Mouse (Mus musculus): ENCODE results near the gene Rasa3. TPM values are rescaled to one million over a fixed set of nuclear protein-coding genes. Genes with fewer than 3 reads are reported as not detected.

Rasa3 gene
- 10 to 100 TPM; 41.5 to 43.1 TPM for total RNA-seq (2021)
- long read RNA-seq, experiment 1, full-length matches to known transcripts: 33 of 42 reads
- long read RNA-seq, experiment 1, partial matches to known transcripts: 4 of 42 reads
- long read RNA-seq, experiment 1, other reads (novel, unspliced or antisense): 5 of 42 reads
- long read RNA-seq, experiment 2, full-length matches to known transcripts: 25 of 45 reads
- long read RNA-seq, experiment 2, partial matches to known transcripts: 12 of 45 reads
- long read RNA-seq, experiment 2, other reads (novel, unspliced or antisense): 8 of 45 reads

DNA sequence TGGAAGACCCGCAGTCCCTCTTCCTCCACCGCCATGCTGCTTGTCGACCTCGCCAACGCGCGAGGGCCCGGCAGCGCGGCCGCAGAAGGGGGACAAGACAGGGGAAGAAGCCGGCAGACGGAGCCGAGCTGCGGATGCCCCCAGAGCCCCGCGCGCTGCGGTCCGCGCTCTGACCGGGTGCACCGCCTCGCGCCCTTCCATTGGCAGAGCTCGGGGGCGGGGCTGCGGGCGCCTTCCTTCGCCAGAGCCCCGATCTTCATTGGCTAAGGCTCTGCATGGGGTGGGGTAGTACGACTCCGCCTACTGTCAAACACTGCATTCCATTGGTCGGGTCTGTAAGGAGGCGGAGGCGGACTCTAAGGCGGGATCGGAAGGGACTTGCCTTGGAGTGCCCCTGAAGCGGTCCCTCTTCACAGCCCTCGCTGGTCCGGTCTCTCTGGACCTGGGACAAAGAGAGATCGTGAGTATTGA, at the start of gene Rasa3:
Gene Rasa3 (minus strand): TSS at position 191 of the 471 bp plus-strand sequence.
- DNase-seq (ENCODE audit: low spot score in 2 of 2): peak; percentile 89 to 94

DNA sequence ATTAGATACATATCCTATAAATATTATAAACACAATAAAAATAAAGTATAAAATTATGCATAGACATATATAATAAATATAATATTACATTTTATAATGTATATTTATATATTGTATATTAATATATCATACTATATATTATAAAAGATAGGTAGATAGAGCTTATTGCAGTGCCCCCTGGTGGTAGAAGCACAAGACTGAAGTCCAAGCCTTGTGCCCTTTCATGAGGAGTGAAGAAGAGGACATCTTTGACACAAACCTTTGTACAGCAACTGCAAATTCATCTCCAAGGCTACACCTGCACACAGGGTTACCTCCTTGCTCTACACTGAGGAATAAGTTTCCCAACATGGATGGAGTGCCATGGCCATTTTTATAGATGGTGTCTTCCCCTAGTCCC, 48.3 kb upstream of the Rasa3 start:
- peak; percentile 30 to 48 for DNase-seq (ENCODE audit: low spot score in 2 of 2)

DNA sequence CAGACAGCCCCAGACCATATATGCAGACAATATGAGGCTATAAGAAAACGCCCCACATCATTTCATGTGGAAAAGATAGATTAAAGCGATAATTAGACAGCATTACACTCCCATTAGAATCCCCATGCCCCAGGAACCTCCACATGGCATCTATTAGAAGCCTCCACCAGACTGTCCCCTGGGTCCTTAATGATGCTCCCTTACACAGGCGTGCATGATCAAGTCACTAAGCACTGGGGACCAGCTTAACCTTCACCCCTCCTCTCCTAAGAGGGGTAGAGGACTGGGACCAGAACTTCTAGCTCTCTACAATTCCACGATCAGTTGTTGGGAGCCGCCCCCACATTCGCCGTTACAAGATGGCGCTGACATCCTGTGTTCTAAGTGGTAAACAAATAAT, 41.6 kb upstream of the Rasa3 start:
- no peak for DNase-seq (ENCODE audit: low spot score in 2 of 2)

DNA sequence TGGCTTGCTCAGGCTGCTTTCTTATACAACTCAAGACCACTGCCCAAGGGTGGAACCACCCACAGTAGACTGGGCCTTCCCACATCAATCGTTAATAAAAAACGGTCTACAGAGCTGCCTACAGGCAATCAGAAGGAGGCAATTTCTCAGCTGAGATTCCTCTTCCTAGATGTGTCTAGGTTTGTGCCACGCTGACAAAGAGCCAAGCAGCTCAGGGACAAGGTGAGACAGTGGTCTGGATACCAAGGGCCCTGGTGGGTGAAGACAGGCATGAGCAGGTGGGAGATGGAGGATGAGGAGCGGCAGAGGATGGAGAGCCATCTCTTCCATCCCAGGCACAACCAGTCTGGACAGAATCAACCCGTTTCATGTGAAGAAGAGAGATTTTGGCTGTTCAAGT, 31.1 kb upstream of the Rasa3 start:
- no peak for DNase-seq (ENCODE audit: low spot score in 2 of 2)

DNA sequence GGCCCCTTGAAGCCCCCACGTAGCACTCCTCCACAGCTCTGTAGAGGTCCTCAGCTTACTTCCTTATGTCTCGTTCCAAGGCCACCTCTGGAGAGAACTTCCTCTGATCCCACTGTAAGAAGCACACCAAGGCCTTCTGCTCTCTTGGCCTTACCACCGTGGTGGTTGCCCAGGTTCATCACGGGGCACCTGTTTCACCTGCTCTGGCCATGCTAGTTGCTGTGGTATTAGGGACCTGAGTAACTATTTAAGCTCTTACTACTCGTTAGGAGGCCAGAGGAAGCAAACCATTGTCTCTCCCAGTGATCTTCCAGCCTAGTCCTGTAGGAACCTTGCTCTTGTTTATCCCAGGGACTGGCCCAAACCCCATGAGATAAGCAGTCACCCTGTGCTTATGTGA, 29.5 kb upstream of the Rasa3 start:
- no peak for DNase-seq (ENCODE audit: low spot score in 2 of 2)

DNA sequence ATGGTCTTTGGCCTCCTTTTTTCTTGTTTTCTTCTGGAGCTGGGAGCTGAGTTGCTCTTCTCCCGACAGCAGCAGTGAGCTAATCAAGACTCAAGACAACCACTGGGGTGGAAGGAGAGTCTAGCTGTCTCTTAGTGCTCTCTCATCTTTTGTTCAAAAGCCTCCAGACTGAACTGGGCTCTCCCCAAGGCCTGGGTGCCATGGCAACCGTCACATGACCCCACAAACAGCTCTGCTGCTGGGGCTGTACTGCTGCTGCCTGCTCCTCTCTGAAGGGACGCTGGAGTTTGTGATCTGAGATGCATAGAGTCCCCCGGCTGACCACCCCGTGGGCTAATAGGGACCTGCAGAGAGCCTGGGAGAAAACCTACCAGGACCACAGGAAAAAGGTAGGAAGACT, 28.3 kb upstream of the Rasa3 start, which contains the start of gene Cfap97d2:
Gene Cfap97d2 (plus strand): TSS at position 222 of the 400 bp plus-strand sequence.
- DNase-seq (ENCODE audit: low spot score in 2 of 2): peak in 1 of 2 experiments; percentile 34

DNA sequence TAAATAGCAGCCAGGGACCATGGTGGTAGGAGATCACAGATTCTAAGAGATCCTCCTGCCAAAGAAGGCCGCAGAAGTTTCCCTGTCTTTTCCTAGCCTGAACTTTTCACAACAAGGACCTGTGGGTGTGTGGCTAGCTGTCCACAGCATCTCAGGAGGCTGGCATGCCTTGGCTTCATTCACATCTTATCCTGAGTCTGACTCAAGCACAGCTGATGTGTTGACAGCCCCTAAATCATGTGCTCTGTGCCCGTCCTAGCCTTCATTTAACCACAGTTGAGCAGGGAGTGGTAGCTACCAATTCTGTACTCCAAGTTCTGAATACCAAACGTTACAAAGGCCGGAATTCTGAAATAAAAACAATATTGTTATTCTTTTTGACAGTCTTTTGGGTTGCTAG, 26.9 kb upstream of the Rasa3 start:
- DNase-seq (ENCODE audit: low spot score in 2 of 2): no peak

DNA sequence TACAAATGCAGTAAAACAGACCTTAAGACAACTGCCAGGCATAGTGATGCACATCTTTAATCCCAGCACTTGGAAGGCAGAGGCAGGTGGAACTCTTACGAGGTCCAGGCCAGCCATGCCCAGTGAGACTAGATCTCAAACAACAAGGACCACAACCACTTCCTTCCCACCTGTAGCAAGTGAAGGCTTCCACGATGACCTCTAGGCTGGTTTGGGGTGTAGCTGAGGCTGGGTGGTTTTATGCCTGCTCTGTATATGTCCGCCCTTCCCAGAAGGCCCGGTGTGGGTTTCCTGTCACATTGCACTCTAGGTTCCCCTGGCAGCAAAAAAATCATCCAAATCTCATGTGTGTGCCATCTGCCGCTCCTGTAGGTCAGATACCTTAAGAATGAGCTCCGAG, 26.4 kb upstream of the Rasa3 start:
- DNase-seq (ENCODE audit: low spot score in 2 of 2): no peak

DNA sequence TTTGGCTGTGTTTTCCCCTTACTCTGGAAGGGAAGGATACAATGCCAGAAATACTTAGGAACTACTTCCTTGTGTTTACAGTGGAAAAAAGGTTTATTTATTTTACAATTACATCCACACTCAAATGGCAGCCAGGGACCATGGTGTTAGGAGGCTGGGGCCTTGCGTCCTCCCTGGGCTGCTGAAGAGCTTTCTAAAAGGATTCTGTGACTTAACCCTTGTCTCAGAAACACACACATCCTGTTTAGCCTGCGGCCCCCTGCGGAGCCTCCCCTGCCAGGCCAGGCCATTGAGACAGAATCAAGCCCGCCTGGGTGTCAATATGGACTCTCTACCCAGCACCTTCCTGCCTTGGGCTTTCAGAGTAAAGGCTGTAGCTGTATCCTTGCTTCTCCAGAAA, 25.4 kb upstream of the Rasa3 start:
- no peak for DNase-seq (ENCODE audit: low spot score in 2 of 2)

DNA sequence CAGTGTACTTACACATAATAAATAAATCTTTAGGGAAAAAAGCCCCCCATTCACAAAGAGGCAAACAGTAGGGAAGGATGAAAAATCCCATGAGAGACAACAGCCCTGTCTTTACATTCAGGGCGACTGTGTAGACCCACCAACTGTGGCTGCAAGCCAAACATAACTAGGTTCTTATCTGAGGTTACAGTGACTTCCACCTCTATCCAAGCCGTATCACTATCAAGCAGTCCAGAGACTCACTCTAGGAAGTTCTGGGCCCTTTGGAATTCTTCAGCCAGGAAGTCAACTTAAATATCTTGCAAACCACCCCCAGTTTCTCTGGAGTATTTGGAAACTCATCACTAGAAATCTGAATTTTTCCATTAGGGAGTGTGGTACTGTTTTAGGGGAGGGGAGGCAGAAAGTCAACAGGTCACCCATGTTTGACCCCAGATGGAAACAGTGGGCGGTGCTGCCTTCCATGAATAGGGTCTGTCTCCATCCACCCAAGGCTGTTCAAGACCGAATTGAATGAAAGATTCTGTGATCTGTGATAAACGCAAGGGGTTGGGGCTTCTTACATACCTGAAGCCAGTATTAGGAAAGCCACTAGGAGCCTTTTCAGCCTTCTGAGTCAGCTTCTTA, 22.0 kb upstream of the Rasa3 start:
- no peak for DNase-seq (ENCODE audit: low spot score in 2 of 2)

DNA sequence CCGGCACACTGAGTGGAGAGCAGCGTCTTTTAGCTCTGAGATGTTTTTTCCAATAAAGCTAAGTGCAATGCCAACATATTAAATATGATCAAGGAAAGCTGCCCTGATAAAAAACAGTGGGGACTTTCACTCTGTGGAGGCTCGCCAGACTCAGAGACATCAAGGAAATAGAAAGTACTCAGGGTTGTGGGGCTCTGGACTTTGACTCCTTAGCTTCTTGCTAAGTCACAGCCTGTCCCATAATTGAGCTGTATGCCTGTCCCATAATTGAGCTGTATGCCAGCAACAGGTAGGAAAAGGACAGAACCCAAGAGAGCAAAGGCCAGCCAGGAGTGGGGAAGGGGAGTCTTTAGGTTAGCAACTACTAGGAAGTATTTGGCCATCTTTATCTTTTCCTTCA, 20.9 kb upstream of the Rasa3 start:
- no peak for DNase-seq (ENCODE audit: low spot score in 2 of 2)

DNA sequence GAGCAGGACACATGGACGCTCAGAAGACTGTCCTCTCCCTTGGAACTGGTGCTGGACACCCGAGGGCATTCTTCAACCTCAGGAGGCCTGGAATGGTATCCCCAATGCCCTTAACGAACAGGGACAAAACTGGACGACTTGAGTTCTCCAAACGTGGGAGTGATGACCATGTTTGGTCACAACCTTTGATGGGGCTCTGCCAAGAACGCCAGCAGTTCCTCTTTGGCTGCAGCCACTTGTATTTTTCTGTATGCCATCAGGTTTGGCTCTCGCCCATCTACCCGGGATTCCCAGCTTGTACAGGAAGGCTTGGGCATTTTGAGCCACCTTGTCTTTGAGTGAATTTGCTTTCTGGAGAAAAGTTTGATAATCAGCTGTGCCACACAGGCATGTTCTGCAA, 20.3 kb upstream of the Rasa3 start:
- no peak for DNase-seq (ENCODE audit: low spot score in 2 of 2)

DNA sequence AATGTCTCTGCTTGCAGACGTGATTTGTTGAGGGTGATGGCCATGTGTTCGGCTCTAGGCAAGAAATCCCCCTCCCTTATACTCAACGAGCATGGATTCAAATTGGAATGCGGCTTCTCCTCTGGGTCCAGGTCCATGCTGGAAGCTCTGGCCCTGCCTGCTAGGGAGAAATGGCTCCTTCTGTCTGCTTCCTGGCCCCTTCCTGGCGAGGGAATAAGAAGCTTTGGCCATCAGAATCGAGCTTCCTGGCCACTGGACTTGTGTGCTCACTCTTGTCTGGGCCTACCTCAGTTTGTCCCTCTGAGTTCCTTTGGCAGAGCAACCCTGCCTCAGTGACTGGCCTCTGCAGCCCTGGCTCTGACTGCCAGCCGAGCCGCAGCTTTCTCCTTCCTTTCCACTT, 19.8 kb upstream of the Rasa3 start:
- no peak for DNase-seq (ENCODE audit: low spot score in 2 of 2)

DNA sequence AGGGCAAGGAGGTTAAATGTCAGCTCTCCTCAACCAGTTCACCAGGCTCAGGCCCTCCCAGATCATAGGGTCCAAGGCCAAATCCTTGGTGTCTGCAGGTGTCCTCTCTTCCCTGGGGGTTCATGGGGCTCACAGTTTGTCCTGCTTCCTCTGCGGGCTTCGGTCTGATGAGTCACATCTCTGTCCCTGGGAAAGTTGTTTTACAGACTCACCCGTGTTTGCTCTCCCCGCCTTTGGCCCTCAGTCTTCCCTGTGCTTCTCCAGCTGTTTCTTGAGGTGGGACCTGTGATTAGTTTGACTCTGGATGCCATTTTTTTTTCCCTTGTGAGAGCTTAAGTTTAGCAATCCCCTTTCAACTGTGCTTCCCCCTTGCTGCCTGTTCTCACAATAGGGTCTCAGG, 18.8 kb upstream of the Rasa3 start:
- DNase-seq (ENCODE audit: low spot score in 2 of 2): no peak

DNA sequence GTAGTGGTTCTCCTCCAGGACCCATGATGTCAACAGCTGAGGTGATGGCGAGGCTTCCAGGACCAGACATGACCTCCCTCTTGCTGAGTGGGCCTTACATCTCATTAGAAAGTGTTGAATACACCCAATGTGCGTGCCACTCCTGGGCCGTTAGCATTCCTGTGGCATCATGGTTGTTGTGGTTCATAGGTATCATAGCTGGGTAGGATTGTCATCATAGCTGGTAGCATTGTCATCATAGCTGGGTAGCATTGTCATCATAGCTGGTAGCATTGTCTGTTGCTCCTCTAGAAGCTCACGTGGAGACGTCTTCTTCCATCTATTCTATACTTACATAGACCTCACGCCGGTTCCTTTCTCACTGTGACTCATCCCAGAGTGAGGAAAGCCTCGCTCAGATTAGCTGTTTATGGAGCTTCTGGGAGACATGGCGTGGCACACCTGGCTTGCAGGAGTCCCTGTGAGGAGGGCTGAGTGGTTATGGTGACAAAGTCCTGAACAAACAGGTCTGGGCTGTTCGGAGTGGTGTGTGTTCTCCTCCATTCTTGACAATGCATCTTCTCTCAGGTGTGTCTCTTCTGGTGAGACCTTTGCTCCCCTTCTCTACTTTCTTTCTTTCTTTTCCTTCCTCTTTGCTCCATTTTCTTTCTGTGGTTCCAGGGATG, 17.9 kb upstream of the Rasa3 start:
- no peak for DNase-seq (ENCODE audit: low spot score in 2 of 2)

DNA sequence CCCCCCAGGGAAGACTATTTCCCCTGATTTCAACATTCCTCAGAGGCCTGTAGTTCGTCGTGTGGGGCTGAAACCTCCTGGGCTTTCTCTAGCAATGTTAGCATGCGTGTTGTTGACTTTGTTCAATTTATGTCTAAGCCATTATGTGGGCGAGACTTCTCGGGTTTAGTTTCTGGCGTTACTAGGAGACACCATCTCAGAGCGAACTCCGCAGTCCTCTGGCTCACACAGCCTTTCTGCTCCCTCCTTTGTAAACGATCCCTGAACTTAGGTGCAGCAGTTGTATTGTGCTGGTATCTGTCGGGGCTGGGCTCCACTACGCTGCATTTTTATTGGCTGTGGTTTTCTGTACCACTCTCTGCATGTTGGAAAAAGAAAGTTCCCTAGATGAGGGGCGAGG, 17.3 kb upstream of the Rasa3 start:
- DNase-seq (ENCODE audit: low spot score in 2 of 2): no peak

DNA sequence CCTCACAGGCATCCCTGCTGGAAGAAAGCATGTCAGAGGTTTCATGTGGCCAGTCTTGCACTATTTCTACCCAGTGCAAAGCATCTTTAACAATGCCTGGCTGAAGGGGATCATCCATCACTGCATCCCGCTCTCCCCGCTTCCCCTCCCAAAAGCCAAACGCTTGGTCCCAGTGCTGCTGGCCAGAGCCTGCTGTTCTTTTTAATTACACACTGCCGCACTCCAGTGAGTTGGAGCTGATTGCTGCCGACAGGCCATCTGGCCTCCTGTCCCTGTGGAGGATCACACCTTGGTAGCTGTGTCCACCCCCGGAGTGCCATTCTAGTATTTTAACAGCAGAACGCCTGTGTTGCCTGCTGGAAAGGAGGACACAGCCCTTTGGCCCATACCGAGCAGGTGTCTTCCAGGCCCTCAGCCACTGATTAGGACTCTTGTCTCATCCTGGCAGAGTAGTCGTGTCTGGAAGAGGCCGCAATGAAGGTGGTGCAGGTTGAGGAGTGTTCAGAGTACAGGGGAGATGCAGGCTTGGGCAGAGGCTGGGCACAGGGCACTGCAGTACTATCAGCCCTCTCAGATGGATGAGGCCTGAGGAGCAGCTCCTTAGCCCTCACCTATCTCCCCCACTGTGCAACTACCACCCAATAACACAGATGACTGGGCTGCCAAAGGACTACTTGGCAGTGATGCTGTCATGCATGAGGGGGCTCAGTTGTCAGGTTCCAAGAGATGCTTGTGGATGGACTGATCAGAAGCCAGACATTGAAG, 15.1 kb upstream of the Rasa3 start:
- DNase-seq (ENCODE audit: low spot score in 2 of 2): no peak

DNA sequence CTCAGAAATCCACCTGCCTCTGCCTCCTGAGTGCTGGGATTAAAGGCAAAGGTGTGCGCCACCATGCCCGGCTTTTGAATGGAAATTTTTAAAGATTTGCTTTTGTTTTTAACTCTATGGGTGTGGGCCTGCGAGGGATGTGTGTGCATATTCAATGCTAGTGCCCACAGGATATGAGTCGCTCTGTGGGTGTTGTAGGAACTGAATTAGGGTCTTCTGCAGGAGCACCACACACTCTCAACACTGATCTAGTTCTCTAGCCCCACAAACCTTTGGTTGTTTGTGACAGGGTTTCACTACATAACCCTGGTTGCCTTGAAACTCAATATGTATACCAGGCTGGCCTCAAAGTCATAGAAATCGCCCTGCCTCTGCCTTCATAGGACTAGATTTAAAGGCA, 11.9 kb upstream of the Rasa3 start:
- no peak for DNase-seq (ENCODE audit: low spot score in 2 of 2)

DNA sequence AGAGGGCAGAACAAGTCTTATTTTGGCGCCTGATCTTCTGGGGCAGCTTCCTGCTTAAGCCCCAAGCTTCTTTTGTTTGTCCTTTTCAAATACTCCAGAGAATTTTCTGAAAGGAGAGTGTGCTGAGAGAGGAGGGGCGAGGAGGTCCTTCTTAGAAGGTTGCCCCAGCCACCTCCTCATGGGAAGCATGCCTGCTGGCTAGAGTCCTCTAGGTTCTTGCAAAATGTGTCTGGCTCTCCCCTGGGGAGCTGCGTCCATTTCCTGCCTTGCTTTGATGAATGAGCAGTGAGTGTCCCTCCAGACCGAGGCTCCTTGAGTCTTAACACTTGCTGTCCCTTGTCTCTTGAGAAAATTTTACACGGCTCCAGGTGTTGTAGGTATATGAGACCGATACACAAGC, 11.1 kb upstream of the Rasa3 start:
- no peak for DNase-seq (ENCODE audit: low spot score in 2 of 2)

DNA sequence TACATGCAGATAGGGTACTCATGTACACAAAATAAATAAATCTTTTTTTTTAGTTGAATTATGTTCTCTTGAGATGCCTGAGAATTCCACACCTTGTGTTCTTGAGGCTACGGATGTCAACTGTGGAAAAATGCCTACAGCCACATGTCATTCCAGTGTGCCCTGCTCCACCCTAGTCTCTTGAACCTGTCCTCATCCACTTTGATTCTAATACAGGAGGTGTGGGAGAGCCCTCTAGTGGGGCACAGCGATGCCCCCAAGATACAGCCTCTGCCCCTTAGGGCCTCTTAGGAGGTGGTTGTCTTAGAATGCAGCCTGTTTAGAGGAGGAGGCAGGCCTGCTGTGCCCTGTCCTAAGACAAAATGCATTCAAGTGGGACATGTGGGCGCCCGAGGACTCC, 10.5 kb upstream of the Rasa3 start:
- no peak for DNase-seq (ENCODE audit: low spot score in 2 of 2)

DNA sequence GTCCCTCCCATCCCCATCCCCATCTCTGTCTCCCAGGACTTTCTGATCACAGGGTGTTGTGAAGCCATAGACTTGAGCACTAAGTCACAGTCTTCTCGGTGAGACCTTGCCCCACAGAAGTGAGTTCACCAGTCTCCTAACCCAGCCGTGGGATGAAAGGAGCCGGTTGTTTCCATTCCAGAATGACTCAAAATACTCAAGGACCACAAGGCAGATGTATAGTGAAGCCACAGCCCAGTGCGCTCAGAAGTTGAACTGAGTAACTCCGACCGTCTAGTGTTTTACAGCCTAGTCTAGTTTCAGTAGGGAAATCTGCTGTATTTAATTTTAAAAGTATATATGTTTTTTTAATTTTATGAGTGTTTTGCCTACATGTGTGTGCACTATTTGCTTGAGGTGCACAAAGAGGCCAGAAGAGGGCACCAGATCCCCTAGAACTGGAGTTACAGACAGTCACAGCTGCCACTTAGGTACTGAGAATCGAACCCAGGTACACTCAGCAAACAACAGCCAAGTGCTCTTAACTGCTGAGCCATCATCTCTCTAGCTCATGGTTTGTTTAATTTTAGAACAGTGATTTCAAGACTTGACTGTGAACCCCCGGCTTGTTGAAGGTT, 9.8 kb upstream of the Rasa3 start:
- DNase-seq (ENCODE audit: low spot score in 2 of 2): no peak

Measured in gastrocnemius, postnatal 4 days (tissue).